Mouse (Mus musculus) MEL (cell line): ENCODE measurements around the gene Prcd. TPM values are rescaled to one million over a fixed set of nuclear protein-coding genes. Genes with fewer than 3 reads are reported as not detected.

Experiments
- DNase-seq: peaks from one replicate; pipeline ENCODE4 v3.0.0; 2011; ENCODE audit warnings: low read depth, low spot score
- H3K27ac ChIP-seq: 2 replicates; pipeline ENCODE4 v1.5.1; 2012; ENCODE audit warnings: low read depth, mild to moderate bottlenecking, control low read depth, low read length, moderate library complexity; ENCODE audit not compliant: control insufficient read depth
- H3K27me3 ChIP-seq, 2 experiments: fragments of 150-350 bp in 1 of 2; sonication (generic) in 1 of 2; 2 replicates each; pipeline ENCODE4 v1.6.1; 2012; ENCODE audit warnings: low read length in 2 of 2, mild to moderate bottlenecking in 2 of 2, improper control_type of control experiment in 1 of 2, moderate library complexity in 1 of 2; ENCODE audit not compliant: insufficient read depth in 2 of 2, control insufficient read depth in 1 of 2
- H3K36me3 ChIP-seq, 2 experiments: 2 replicates each; pipeline ENCODE4 v1.6.1; 2012 to 2014; ENCODE audit warnings: low read length in 2 of 2, improper control_type of control experiment in 1 of 2, inconsistent platforms in 1 of 2, mild to moderate bottlenecking in 1 of 2; ENCODE audit not compliant: insufficient read depth in 2 of 2, control insufficient read depth in 1 of 2
- H3K4me1 ChIP-seq, 2 experiments: fragments of 150-350 bp in 1 of 2; sonication (generic) in 1 of 2; 2 replicates each; pipeline ENCODE4 v1.6.1; 2012; ENCODE audit warnings: low read length in 2 of 2, improper control_type of control experiment in 1 of 2, mild to moderate bottlenecking in 1 of 2; ENCODE audit not compliant: insufficient read depth in 2 of 2, control insufficient read depth in 1 of 2
- H3K4me3 ChIP-seq, 2 experiments: fragments of 150-350 bp in 1 of 2; sonication (generic) in 1 of 2; 2 replicates each; pipeline ENCODE4 v1.5.1; 2012; ENCODE audit warnings: low read depth in 2 of 2, low read length in 2 of 2, mild to moderate bottlenecking in 2 of 2, moderate library complexity in 2 of 2, control low read depth in 1 of 2, improper control_type of control experiment in 1 of 2; ENCODE audit not compliant: control insufficient read depth in 1 of 2, insufficient read depth in 1 of 2
- H3K79me2 ChIP-seq: 2 replicates; pipeline ENCODE4 v1.6.1; 2012; ENCODE audit warnings: mild to moderate bottlenecking, low read length, moderate library complexity; ENCODE audit not compliant: control insufficient read depth, poor library complexity, insufficient read depth
- H3K9ac ChIP-seq: 2 replicates; pipeline ENCODE4 v1.6.1; 2012; ENCODE audit warnings: low read depth, mild to moderate bottlenecking, control low read depth, low read length, moderate library complexity; ENCODE audit not compliant: control insufficient read depth, poor library complexity, severe bottlenecking
- H3K9me3 ChIP-seq: fragments of 150-350 bp; sonication (generic); replicated peaks from 2 replicates; pipeline ENCODE4 v1.6.1; 2012; ENCODE audit warnings: mild to moderate bottlenecking, low read length, improper control_type of control experiment, moderate library complexity; ENCODE audit not compliant: insufficient read depth
- BHLHE40 ChIP-seq: IDR thresholded peaks from 2 replicates; pipeline ENCODE4 v1.6.1; 2012; ENCODE audit warnings: low read depth, mild to moderate bottlenecking, inconsistent platforms, low read length, improper control_type of control experiment, borderline replicate concordance
- CHD1 ChIP-seq: IDR thresholded peaks from 2 replicates; pipeline ENCODE4 v1.6.1; 2012; ENCODE audit warnings: low read depth, mild to moderate bottlenecking, inconsistent platforms, low read length, improper control_type of control experiment
- CHD2 ChIP-seq: IDR thresholded peaks from 2 replicates; pipeline ENCODE4 v1.6.1; 2011; ENCODE audit warnings: low read length, improper control_type of control experiment
- CTCF ChIP-seq, 3 experiments: IDR thresholded peaks in 2 of 3; conservative IDR thresholded peaks in 1 of 3; 2 replicates each; pipeline ENCODE4 v1.5.1; 2011 to 2012; ENCODE audit warnings: low read length in 3 of 3, low read depth in 2 of 3, mild to moderate bottlenecking in 2 of 3, improper control_type of control experiment in 1 of 3, inconsistent platforms in 1 of 3, mixed read lengths in 1 of 3, moderate library complexity in 1 of 3; ENCODE audit not compliant: control insufficient read depth in 1 of 3, insufficient read depth in 1 of 3, poor library complexity in 1 of 3, severe bottlenecking in 1 of 3
- E2F4 ChIP-seq: IDR thresholded peaks from 2 replicates; pipeline ENCODE4 v1.6.1; 2011; ENCODE audit warnings: low read depth, low read length, improper control_type of control experiment, borderline replicate concordance
- ELF1 ChIP-seq: IDR thresholded peaks from 2 replicates; pipeline ENCODE4 v1.6.1; 2014; ENCODE audit warnings: low read depth, mild to moderate bottlenecking, inconsistent platforms, low read length, improper control_type of control experiment, moderate library complexity
- EP300 ChIP-seq, 2 experiments: IDR thresholded peaks; 2 replicates each; pipeline ENCODE4 v1.6.1; 2011; ENCODE audit warnings: improper control_type of control experiment in 2 of 2, low read length in 2 of 2, low read depth in 1 of 2, mild to moderate bottlenecking in 1 of 2
- ETS1 ChIP-seq: IDR thresholded peaks from 2 replicates; pipeline ENCODE4 v1.6.1; 2012; ENCODE audit warnings: low read depth, mild to moderate bottlenecking, inconsistent platforms, low read length, improper control_type of control experiment, moderate library complexity
- GABPA ChIP-seq: IDR thresholded peaks from 2 replicates; pipeline ENCODE4 v1.6.1; 2012; ENCODE audit warnings: low read depth, mild to moderate bottlenecking, inconsistent platforms, low read length, improper control_type of control experiment, moderate library complexity
- GATA1 ChIP-seq: IDR thresholded peaks from 2 replicates; pipeline ENCODE4 v1.6.1; 2011; ENCODE audit warnings: low read depth, low read length, improper control_type of control experiment
- HCFC1 ChIP-seq: IDR thresholded peaks from 2 replicates; pipeline ENCODE4 v1.6.1; 2012; ENCODE audit warnings: low read depth, mild to moderate bottlenecking, inconsistent platforms, low read length, improper control_type of control experiment, moderate library complexity
- KAT2A ChIP-seq: conservative IDR thresholded peaks from 2 replicates; pipeline ENCODE4 v1.6.1; 2012; ENCODE audit warnings: low read depth, low read length, improper control_type of control experiment, inconsistent platforms
- MAFK ChIP-seq: IDR thresholded peaks from 2 replicates; pipeline ENCODE4 v1.6.1; 2011; ENCODE audit warnings: low read depth, mild to moderate bottlenecking, low read length, improper control_type of control experiment, borderline replicate concordance
- MAX ChIP-seq: IDR thresholded peaks from 2 replicates; pipeline ENCODE4 v1.6.1; 2011; ENCODE audit warnings: low read length, improper control_type of control experiment
- MAZ ChIP-seq: IDR thresholded peaks from 2 replicates; pipeline ENCODE4 v1.6.1; 2012; ENCODE audit warnings: low read depth, mild to moderate bottlenecking, inconsistent platforms, low read length, improper control_type of control experiment
- MEF2A ChIP-seq: IDR thresholded peaks from 2 replicates; pipeline ENCODE4 v1.6.1; 2014; ENCODE audit warnings: low read depth, mild to moderate bottlenecking, inconsistent platforms, low read length, improper control_type of control experiment; ENCODE audit not compliant: poor library complexity, insufficient replicate concordance, severe bottlenecking; ENCODE audit errors: extremely low read depth
- MXI1 ChIP-seq: IDR thresholded peaks from 2 replicates; pipeline ENCODE4 v1.6.1; 2011; ENCODE audit warnings: mild to moderate bottlenecking, low read depth, low read length, improper control_type of control experiment
- MYB ChIP-seq: IDR thresholded peaks from 2 replicates; pipeline ENCODE4 v1.6.1; 2011; ENCODE audit warnings: mild to moderate bottlenecking, low read depth, low read length, improper control_type of control experiment
- MYC ChIP-seq: IDR thresholded peaks from 2 replicates; pipeline ENCODE4 v1.6.1; 2011; ENCODE audit warnings: low read depth, mild to moderate bottlenecking, low read length, improper control_type of control experiment, moderate library complexity
- NELFE ChIP-seq: IDR thresholded peaks from 2 replicates; pipeline ENCODE4 v1.6.1; 2011; ENCODE audit warnings: low read depth, low read length, improper control_type of control experiment
- NRF1 ChIP-seq: IDR thresholded peaks from 2 replicates; pipeline ENCODE4 v1.6.1; 2014; ENCODE audit warnings: low read depth, mild to moderate bottlenecking, inconsistent platforms, low read length, improper control_type of control experiment, moderate library complexity; ENCODE audit not compliant: poor library complexity, insufficient read depth, severe bottlenecking
- POLR2A ChIP-seq, 2 experiments: IDR thresholded peaks; 2 replicates each; pipeline ENCODE4 v1.6.1; 2011 to 2012; ENCODE audit warnings: low read length in 2 of 2, mild to moderate bottlenecking in 2 of 2, control low read depth in 1 of 2, improper control_type of control experiment in 1 of 2, low read depth in 1 of 2, moderate library complexity in 1 of 2; ENCODE audit not compliant: control insufficient read depth in 1 of 2, insufficient read depth in 1 of 2, poor library complexity in 1 of 2
- POLR2AphosphoS2 ChIP-seq: IDR thresholded peaks from 2 replicates; pipeline ENCODE4 v1.6.1; 2011; ENCODE audit warnings: low read length, improper control_type of control experiment
- POLR2AphosphoS5 ChIP-seq: IDR thresholded peaks from 2 replicates; pipeline ENCODE4 v1.6.1; 2012; ENCODE audit warnings: low read depth, borderline replicate concordance, mild to moderate bottlenecking, inconsistent platforms, low read length, moderate library complexity, mixed read lengths
- RCOR1 ChIP-seq: IDR thresholded peaks from 2 replicates; pipeline ENCODE4 v1.6.1; 2012; ENCODE audit warnings: low read depth, mild to moderate bottlenecking, inconsistent platforms, low read length, improper control_type of control experiment
- SIN3A ChIP-seq: IDR thresholded peaks from 2 replicates; pipeline ENCODE4 v1.6.1; 2012; ENCODE audit warnings: low read length, improper control_type of control experiment, inconsistent platforms
- SMC3 ChIP-seq: IDR thresholded peaks from 2 replicates; pipeline ENCODE4 v1.6.1; 2011; ENCODE audit warnings: low read depth, low read length, improper control_type of control experiment
- TAL1 ChIP-seq: IDR thresholded peaks from 2 replicates; pipeline ENCODE4 v1.6.1; 2012; ENCODE audit warnings: mild to moderate bottlenecking, inconsistent platforms, low read length, moderate library complexity, mixed read lengths
- TBP ChIP-seq: IDR thresholded peaks from 2 replicates; pipeline ENCODE4 v1.8.0; 2011; ENCODE audit warnings: low read depth, low read length, improper control_type of control experiment
- TCF12 ChIP-seq: IDR thresholded peaks from 2 replicates; pipeline ENCODE4 v1.6.1; 2014; ENCODE audit warnings: low read depth, mild to moderate bottlenecking, inconsistent platforms, low read length, improper control_type of control experiment, moderate library complexity
- UBTF ChIP-seq: IDR thresholded peaks from 2 replicates; pipeline ENCODE4 v1.6.1; 2012; ENCODE audit warnings: low read depth, mild to moderate bottlenecking, inconsistent platforms, low read length, improper control_type of control experiment, moderate library complexity, borderline replicate concordance; ENCODE audit not compliant: insufficient read depth
- USF1 ChIP-seq: IDR thresholded peaks from 2 replicates; pipeline ENCODE4 v1.6.1; 2014; ENCODE audit warnings: low read depth, mild to moderate bottlenecking, inconsistent platforms, low read length, improper control_type of control experiment, moderate library complexity
- USF2 ChIP-seq, 2 experiments: IDR thresholded peaks; 2 replicates each; pipeline ENCODE4 v1.6.1; 2011 to 2012; ENCODE audit warnings: improper control_type of control experiment in 2 of 2, low read length in 2 of 2, borderline replicate concordance in 1 of 2, inconsistent platforms in 1 of 2, low read depth in 1 of 2, mild to moderate bottlenecking in 1 of 2; ENCODE audit not compliant: insufficient read depth in 1 of 2
- ZKSCAN1 ChIP-seq: IDR thresholded peaks from 2 replicates; pipeline ENCODE4 v1.6.1; 2012; ENCODE audit warnings: low read depth, mild to moderate bottlenecking, inconsistent platforms, low read length, improper control_type of control experiment, moderate library complexity
- ZMIZ1 ChIP-seq: IDR thresholded peaks from 2 replicates; pipeline ENCODE4 v1.6.1; 2012; ENCODE audit warnings: low read depth, mild to moderate bottlenecking, inconsistent platforms, low read length, improper control_type of control experiment, moderate library complexity
- ZNF384 ChIP-seq: IDR thresholded peaks from 2 replicates; pipeline ENCODE4 v1.6.1; 2012; ENCODE audit warnings: low read depth, mild to moderate bottlenecking, inconsistent platforms, low read length, improper control_type of control experiment
- polyA plus RNA-seq, 2 experiments: library from polyadenylated mRNA; stranded (reverse) in 1 of 2; unstranded in 1 of 2; fragments of >175 nt in 1 of 2; fragments of >200 nt in 1 of 2; gene quantifications; 2 replicates each; pipeline versions ENCODE4 v1.2.1 to v1.2.4; 2012; ENCODE audit warnings: low replicate concordance in 2 of 2, low read depth in 1 of 2; ENCODE audit not compliant: insufficient read length in 2 of 2, insufficient read depth in 1 of 2, missing spikeins in 1 of 2
- total RNA-seq: library from RNA; depleted of rRNA; stranded (reverse); fragments of 300-350 nt; gene quantifications from 2 replicates; pipeline ENCODE4 v1.2.3, GENCODE M21; 2012

Prcd gene
- total and polyA plus RNA-seq, 3 experiments, result 44.4 to 72.2 TPM; not detected in 1

DNA sequence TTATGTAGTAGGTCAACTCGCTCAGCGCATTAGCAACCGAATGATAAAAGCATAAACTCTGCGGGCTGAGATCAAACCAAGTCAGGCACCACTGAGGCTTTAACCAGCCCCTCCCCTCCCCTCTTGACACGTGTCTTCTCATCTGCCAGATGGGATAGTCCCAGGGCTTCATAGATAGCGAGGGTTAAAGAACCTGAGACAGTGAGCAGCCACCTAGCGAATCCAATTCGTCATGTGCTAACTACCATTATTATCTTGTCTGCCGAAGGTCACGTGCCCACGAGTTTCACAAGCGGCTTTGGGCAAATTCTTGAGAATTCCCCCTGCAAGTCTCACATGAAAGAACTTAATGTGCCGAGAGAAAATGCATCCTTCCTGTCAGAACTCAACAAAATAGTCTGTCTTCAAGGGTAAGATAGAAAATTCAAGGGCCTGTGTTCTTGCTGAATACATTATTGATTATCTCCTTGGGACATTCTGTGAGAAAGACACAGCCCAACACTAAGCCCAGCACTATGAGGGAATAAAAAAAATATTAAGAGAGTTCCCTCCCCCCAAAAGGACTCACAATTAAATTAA, 16.5 kb downstream of the Prcd start:
- Histone ChIP-seq H3K36me3 (peaks cover 11 to 33% of the 10 kb centered on the region in 2 experiments), H3K27me3 (no peaks in the 10 kb centered on the region), H3K27ac (peak overlapping the region; percentile 61), H3K9me3 (no peaks in the 10 kb centered on the region), H3K79me2 (peaks cover 34% of the 10 kb centered on the region), H3K4me1 (peaks cover 2 to 27% of the 10 kb centered on the region in 2 experiments), H3K9ac (peak overlapping the region; percentile 55), H3K4me3 (peak overlapping the region; percentile 12 to 19; a peak in 3 of 4 replicates)
- DNase-seq, result peak; percentile 97
- no peak; the same call in 1 of the 2 replicates for TF ChIP-seq SMC3
- TF ChIP-seq MAFK, result no peak
- no peak for TF ChIP-seq ZKSCAN1
- TF ChIP-seq TAL1, result peak; percentile 61
- TF ChIP-seq NRF1, result peak; percentile 16; the same call in 1 of the 2 replicates
- no peak for TF ChIP-seq KAT2A
- TF ChIP-seq MXI1, result peak; percentile 100
- no peak for TF ChIP-seq E2F4
- TF ChIP-seq MAX, result peak; percentile 100
- TF ChIP-seq HCFC1, result peak; percentile 45; the same call in 1 of the 2 replicates
- no peak for TF ChIP-seq POLR2AphosphoS5
- peak in 1 of 3 experiments; percentile 20; a peak in 2 of 6 replicates for TF ChIP-seq CTCF (IDR thresholded peaks at IDR 0.05 in 2 of 3, conservative IDR thresholded peaks at IDR 0.05 in 1 of 3; ENCODE audit: control insufficient read depth in 1 of 3, insufficient read depth in 1 of 3, low read depth in 2 of 3, low read length in 3 of 3, poor library complexity in 1 of 3, severe bottlenecking in 1 of 3)
- TF ChIP-seq ETS1, result peak; percentile 94
- TF ChIP-seq BHLHE40, result peak; percentile 99
- peak; percentile 99 for TF ChIP-seq MYC
- peak in 1 of 2 experiments; percentile 76; a peak in 2 of 4 replicates for TF ChIP-seq EP300 (IDR thresholded peaks at IDR 0.05; ENCODE audit: low read depth in 1 of 2, low read length in 2 of 2)
- TF ChIP-seq CHD1, result no peak
- peak; percentile 94 for TF ChIP-seq MAZ
- TF ChIP-seq USF2 (IDR thresholded peaks at IDR 0.05; ENCODE audit: borderline replicate concordance in 1 of 2, insufficient read depth in 1 of 2, low read depth in 1 of 2, low read length in 2 of 2), result peak in 1 of 2 experiments; percentile 94; a peak in 2 of 4 replicates
- no peak for TF ChIP-seq ELF1
- TF ChIP-seq TCF12, result peak; percentile 69
- no peak for TF ChIP-seq UBTF
- peak; percentile 100 for TF ChIP-seq USF1
- no peak for TF ChIP-seq MEF2A
- 0 out of 2 replicates have a peak, but pooled peaks have one; percentile 29 for TF ChIP-seq ZMIZ1
- peak in 1 of 2 experiments; percentile 60; a peak in 2 of 4 replicates for TF ChIP-seq POLR2A (IDR thresholded peaks at IDR 0.05; ENCODE audit: control insufficient read depth in 1 of 2, insufficient read depth in 1 of 2, low read depth in 1 of 2, low read length in 2 of 2, poor library complexity in 1 of 2)
- TF ChIP-seq NELFE, result peak; percentile 58
- peak; percentile 81 for TF ChIP-seq TBP
- no peak for TF ChIP-seq MYB
- peak; percentile 99 for TF ChIP-seq SIN3A
- TF ChIP-seq GATA1, result peak; percentile 91
- peak; percentile 33 for TF ChIP-seq RCOR1
- no peak; the same call in 1 of the 2 replicates for TF ChIP-seq ZNF384
- no peak for TF ChIP-seq CHD2
- TF ChIP-seq GABPA, result no peak
- no peak for TF ChIP-seq POLR2AphosphoS2
